9 mouse cellular contexts compared by ENCODE assay signal in genomic region chr17:73882194-73882593, GRCm38 (mm10).
DNase-seq lines count a peak whose midpoint lies in the region; ATAC-seq and TF ChIP-seq lines count a peak whose summit lies in the region.
"Had no signal": no experiment of that assay in that cellular context is flagged by ENCODE, and none has a peak within 500 bp of the region (broad histone marks: within the 10 kb centered on the region; RNA-seq: fewer than 3 reads in every experiment).

No protein-coding gene starts in this region.

- peaks cover 6% of the 10 kb centered on the region; the same call in 1 of the 2 replicates for H3K4me1 ChIP-seq in bone marrow macrophage, adult 2 months (ENCODE audit: control insufficient read depth, insufficient read depth, low read length)
- H3K4me1 ChIP-seq in heart, embryonic 11.5 days (ENCODE audit: control insufficient read depth, insufficient read depth, low read length), result 0 out of 2 replicates have a peak, but pooled peaks cover 4% of the 10 kb centered on the region
- no peaks in the 10 kb centered on the region for H3K4me1 ChIP-seq in kidney, embryonic 15.5 days
- H3K4me1 ChIP-seq in limb, embryonic 15.5 days, result 0 out of 2 replicates have a peak, but pooled peaks cover 6% of the 10 kb centered on the region
- no peaks in the 10 kb centered on the region for H3K4me1 ChIP-seq in stomach, embryonic 16.5 days (ENCODE audit: control insufficient read depth, insufficient read depth, low read length)
- H3K4me1 ChIP-seq: embryonic facial prominence, embryonic 13.5 days had no signal

- H3K27ac ChIP-seq in bone marrow macrophage, adult 2 months (ENCODE audit: insufficient read depth, low read depth, low read length), result no peak overlapping the region
- H3K27ac ChIP-seq in heart, embryonic 11.5 days (ENCODE audit: low read depth, low read length), result no peak overlapping the region
- no peak overlapping the region for H3K27ac ChIP-seq in kidney, embryonic 15.5 days
- no peak overlapping the region for H3K27ac ChIP-seq in limb, embryonic 15.5 days
- H3K27ac ChIP-seq in stomach, embryonic 16.5 days (ENCODE audit: low read length), result no peak overlapping the region
- H3K27ac ChIP-seq: embryonic facial prominence, embryonic 13.5 days had no signal

- TF ChIP-seq POLR2A in bone marrow macrophage, adult 2 months (IDR thresholded peaks at IDR 0.05; ENCODE audit: borderline replicate concordance, low read depth, low read length), result no peak

- H3K4me3 ChIP-seq in bone marrow macrophage, adult 2 months (ENCODE audit: insufficient read depth, low read length), result no peak overlapping the region
- H3K4me3 ChIP-seq in heart, embryonic 11.5 days (ENCODE audit: low read depth, low read length), result no peak overlapping the region
- no peak overlapping the region for H3K4me3 ChIP-seq in kidney, embryonic 15.5 days (replicated peaks)
- H3K4me3 ChIP-seq in limb, embryonic 15.5 days, result no peak overlapping the region
- no peak overlapping the region for H3K4me3 ChIP-seq in stomach, embryonic 16.5 days (replicated peaks; ENCODE audit: low read length)
- H3K4me3 ChIP-seq: embryonic facial prominence, embryonic 13.5 days had no signal

- 11% methylated on average over 9 of the region's 9 CpGs for WGBS in heart, embryonic 11.5 days (ENCODE audit: insufficient replicate concordance)
- 12% methylated on average over 9 of the region's 9 CpGs for WGBS in kidney, embryonic 15.5 days
- WGBS in limb, embryonic 15.5 days, result 11% methylated on average over 9 of the region's 9 CpGs
- 13% methylated on average over 9 of the region's 9 CpGs for WGBS in stomach, embryonic 16.5 days

- no peaks in the 10 kb centered on the region for H3K36me3 ChIP-seq in heart, embryonic 11.5 days (ENCODE audit: control insufficient read depth, insufficient read depth, low read length)
- no peaks in the 10 kb centered on the region for H3K36me3 ChIP-seq in kidney, embryonic 15.5 days
- no peaks in the 10 kb centered on the region for H3K36me3 ChIP-seq in limb, embryonic 15.5 days
- H3K36me3 ChIP-seq in stomach, embryonic 16.5 days (ENCODE audit: control insufficient read depth, insufficient read depth, low read length), result no peaks in the 10 kb centered on the region
- H3K36me3 ChIP-seq: embryonic facial prominence, embryonic 13.5 days had no signal

- ATAC-seq in erythroid progenitor cell, adult 5-6 weeks (replicated peaks; ENCODE audit: low FRiP score, poor library complexity, severe bottlenecking), result peak; percentile 42; the same call in 1 of the 2 replicates
- ATAC-seq in heart, embryonic 11.5 days (replicated peaks; ENCODE audit: insufficient number of reproducible peaks, low FRiP score, low TSS enrichment), result peak; percentile 59; the same call in 1 of the 2 replicates
- 0 out of 2 replicates have a peak, but pooled peaks have one; percentile 66 for ATAC-seq in kidney, embryonic 15.5 days (replicated peaks; ENCODE audit: low FRiP score)
- peak; percentile 38; the same call in 1 of the 2 replicates for ATAC-seq in limb, embryonic 15.5 days (ENCODE audit: insufficient number of reproducible peaks, low FRiP score, low TSS enrichment, low read depth)
- ATAC-seq in stomach, embryonic 16.5 days (ENCODE audit: insufficient read depth, low FRiP score), result peak; percentile 66; the same call in 1 of the 2 replicates

- TF ChIP-seq CTCF in bone marrow macrophage, adult 2 months (IDR thresholded peaks at IDR 0.05; ENCODE audit: low read depth, low read length), result peak; percentile 95

- H3K9ac ChIP-seq in heart, embryonic 11.5 days (ENCODE audit: low read depth, low read length), result no peak overlapping the region
- H3K9ac ChIP-seq in kidney, embryonic 15.5 days, result no peak overlapping the region
- no peak overlapping the region for H3K9ac ChIP-seq in limb, embryonic 15.5 days
- H3K9ac ChIP-seq in stomach, embryonic 16.5 days (ENCODE audit: low read length), result no peak overlapping the region
- H3K9ac ChIP-seq: embryonic facial prominence, embryonic 13.5 days had no signal

- H3K4me2 ChIP-seq in heart, embryonic 11.5 days, result no peak overlapping the region
- H3K4me2 ChIP-seq in kidney, embryonic 15.5 days, result no peak overlapping the region
- no peak overlapping the region for H3K4me2 ChIP-seq in limb, embryonic 15.5 days
- H3K4me2 ChIP-seq in stomach, embryonic 16.5 days (ENCODE audit: low read depth, low read length), result no peak overlapping the region
- H3K4me2 ChIP-seq: embryonic facial prominence, embryonic 13.5 days had no signal

- no peaks in the 10 kb centered on the region for H3K27me3 ChIP-seq in heart, embryonic 11.5 days (ENCODE audit: control insufficient read depth, insufficient read depth, low read length)
- no peaks in the 10 kb centered on the region for H3K27me3 ChIP-seq in kidney, embryonic 15.5 days
- no peaks in the 10 kb centered on the region for H3K27me3 ChIP-seq in limb, embryonic 15.5 days
- no peaks in the 10 kb centered on the region for H3K27me3 ChIP-seq in stomach, embryonic 16.5 days (ENCODE audit: control insufficient read depth, insufficient read depth, low read length)

- H3K9me3 ChIP-seq in heart, embryonic 11.5 days (replicated peaks; ENCODE audit: control insufficient read depth, low read length), result no peaks in the 10 kb centered on the region
- H3K9me3 ChIP-seq in kidney, embryonic 15.5 days (replicated peaks), result no peaks in the 10 kb centered on the region
- no peaks in the 10 kb centered on the region for H3K9me3 ChIP-seq in limb, embryonic 15.5 days
- H3K9me3 ChIP-seq in stomach, embryonic 16.5 days (replicated peaks; ENCODE audit: control insufficient read depth, low read length), result no peaks in the 10 kb centered on the region
- H3K9me3 ChIP-seq: embryonic facial prominence, embryonic 13.5 days had no signal

- peak; percentile 75 for DNase-seq in CD4-positive helper T cell, adult 2 months (ENCODE audit: low read depth, low spot score)
- peak; percentile 80 for DNase-seq in neural tube, embryonic 10.5 days (ENCODE audit: extremely low spot score, low spot score)
